Mouse (Mus musculus) midbrain, embryonic 10.5 days (tissue): ENCODE data around the gene Dnaja3. TPM values are rescaled to one million over a fixed set of nuclear protein-coding genes. Genes with fewer than 3 reads are reported as not detected.
A peak's percentile ranks its signal among the peaks of the same experiment; 100 is the strongest.
"Not testable (repeated sequence)": the region's sequence is repeated elsewhere in the genome, so short reads cannot be mapped to it uniquely, and the experiment has no call there.

Source experiments
- DNase-seq: peaks from one replicate; pipeline ENCODE4 v3.0.0-alpha.2; 2017; ENCODE audit warnings: low spot score
- H3K27ac ChIP-seq: fragments of 300-500 bp; sonication (generic); replicated peaks from 2 replicates; pipeline ENCODE4 v1.5.1; 2016; ENCODE audit warnings: mild to moderate bottlenecking
- H3K27me3 ChIP-seq: fragments of 300-500 bp; sonication (generic); 2 replicates; pipeline ENCODE4 v1.6.1; 2016; ENCODE audit warnings: low read depth, mild to moderate bottlenecking; ENCODE audit not compliant: poor library complexity, severe bottlenecking
- H3K36me3 ChIP-seq: fragments of 300-500 bp; sonication (generic); 2 replicates; pipeline ENCODE4 v1.6.1; 2016; ENCODE audit warnings: mild to moderate bottlenecking, moderate library complexity
- H3K4me1 ChIP-seq: fragments of 300-500 bp; sonication (generic); 2 replicates; pipeline ENCODE4 v1.6.1; 2016
- H3K4me3 ChIP-seq: fragments of 300-500 bp; sonication (generic); 2 replicates; pipeline ENCODE4 v1.5.1; 2016; ENCODE audit warnings: mild to moderate bottlenecking, moderate library complexity
- H3K9me3 ChIP-seq: fragments of 300-500 bp; sonication (generic); replicated peaks from 2 replicates; pipeline ENCODE4 v1.6.1; 2016; ENCODE audit warnings: mild to moderate bottlenecking
- WGBS: fragments of 180-500 bp; shearing (Covaris S2); methylation state at CpG from one replicate; pipeline ENCODE4 v1.1.7; 2016; 5-methylcytosine and 5-hydroxymethylcytosine counted together
- polyA plus RNA-seq: library from polyadenylated mRNA; unstranded; fragments of >200 nt; fragmentation: Nextera tagmentation; extraction: Ambion mirVana; gene quantifications from 2 replicates; pipeline ENCODE4 v1.2.1, GENCODE M21; 2016

Dnaja3 gene
- polyA plus RNA-seq, 1 experiment from 2014 or later: 66.1 TPM

DNA sequence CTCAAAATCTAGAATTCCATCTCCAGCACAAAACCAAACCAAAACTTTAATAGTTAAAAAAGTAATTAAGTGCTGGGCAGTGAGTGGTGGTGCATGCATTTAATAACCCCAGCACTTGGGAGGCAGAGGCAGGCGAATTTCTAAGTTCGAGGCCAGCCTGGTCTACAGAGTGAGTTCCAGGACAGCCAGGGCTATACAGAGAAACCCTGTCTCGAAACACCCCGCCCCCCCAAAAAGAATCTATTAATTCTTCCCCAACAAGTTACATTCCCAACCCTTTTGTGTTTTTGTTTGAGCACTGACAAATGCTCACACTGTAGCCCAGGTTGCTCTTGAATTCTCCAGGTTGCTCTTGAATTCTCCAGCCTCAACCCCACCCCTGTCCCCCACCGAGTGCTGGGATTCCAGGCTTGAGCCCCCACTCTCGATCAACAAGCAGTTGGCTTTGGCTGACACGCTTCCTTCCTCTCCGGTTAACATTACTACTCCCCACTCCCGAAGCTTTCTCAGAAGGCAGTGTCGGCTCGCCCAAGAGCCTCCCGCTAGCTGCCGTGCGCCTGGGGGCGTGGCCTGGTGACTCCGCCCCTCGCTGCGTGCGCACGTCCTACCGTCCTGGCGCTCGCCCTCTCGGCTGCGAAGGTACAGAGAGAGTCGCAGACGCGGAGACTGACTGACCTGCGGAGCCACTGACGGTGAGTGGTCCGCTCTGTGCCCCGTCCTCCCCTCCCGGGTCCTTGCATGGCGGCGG is 86.2 kb downstream of the Dnaja3 start, which contains the start of gene Hmox2:
Gene Hmox2, plus strand, starts transcription at position 582 of the 748 bp plus-strand sequence.
- H3K27me3 ChIP-seq: 0 out of 2 replicates have a peak, but pooled peaks cover 4% of the 10 kb centered on the region
- H3K36me3 ChIP-seq: no peaks in the 10 kb centered on the region
- DNase-seq: peak; percentile 92
- peak within 1 kb of the TSS; percentile 88 for H3K27ac ChIP-seq
- H3K4me3 ChIP-seq: peak within 1 kb of the TSS; percentile 71
- H3K9me3 ChIP-seq: no peaks in the 10 kb centered on the region
- peaks cover 22% of the 10 kb centered on the region for H3K4me1 ChIP-seq
- WGBS: 6% methylated on average over 35 of the region's 35 CpGs

DNA sequence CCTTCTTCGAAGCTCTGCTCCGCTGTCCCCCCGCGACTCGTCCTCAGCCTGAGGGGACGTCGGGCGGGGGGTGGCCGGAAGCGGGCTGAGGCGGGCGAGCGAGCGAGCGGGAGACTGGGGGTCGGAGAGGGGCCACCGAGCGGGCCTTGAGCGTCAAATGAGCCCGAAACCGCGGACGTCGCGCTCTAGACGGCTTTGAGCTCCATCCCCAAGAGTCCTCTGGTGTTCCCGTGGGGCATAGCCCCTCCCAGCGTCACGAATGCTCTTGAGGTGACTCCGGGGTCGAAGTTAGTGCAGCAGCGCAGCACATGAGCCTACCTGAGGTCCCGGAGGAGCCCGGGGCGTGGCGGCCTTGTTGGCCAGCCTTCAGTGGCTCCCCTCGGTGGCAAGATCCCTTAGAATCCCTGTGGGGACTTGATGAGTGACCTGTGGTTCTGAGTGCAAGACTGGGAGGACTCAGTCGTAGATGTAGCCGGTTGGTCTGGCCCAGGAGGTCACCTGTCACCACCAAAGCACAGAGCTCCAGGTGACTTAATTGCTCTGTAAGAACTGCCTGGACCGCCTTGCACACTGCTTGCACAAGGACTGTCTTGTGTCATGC is 86.8 kb downstream of the Dnaja3 start:
- Histone ChIP-seq H3K4me1 (peaks cover 22% of the 10 kb centered on the region), H3K27ac (peak overlapping the region; percentile 88), H3K9me3 (no peaks in the 10 kb centered on the region), H3K36me3 (peaks cover 3% of the 10 kb centered on the region; the same call in 1 of the 2 replicates), H3K4me3 (peak overlapping the region; percentile 71), H3K27me3 (0 out of 2 replicates have a peak, but pooled peaks cover 4% of the 10 kb centered on the region)
- no peak for DNase-seq
- WGBS: 2% methylated on average over 40 of the region's 40 CpGs

DNA sequence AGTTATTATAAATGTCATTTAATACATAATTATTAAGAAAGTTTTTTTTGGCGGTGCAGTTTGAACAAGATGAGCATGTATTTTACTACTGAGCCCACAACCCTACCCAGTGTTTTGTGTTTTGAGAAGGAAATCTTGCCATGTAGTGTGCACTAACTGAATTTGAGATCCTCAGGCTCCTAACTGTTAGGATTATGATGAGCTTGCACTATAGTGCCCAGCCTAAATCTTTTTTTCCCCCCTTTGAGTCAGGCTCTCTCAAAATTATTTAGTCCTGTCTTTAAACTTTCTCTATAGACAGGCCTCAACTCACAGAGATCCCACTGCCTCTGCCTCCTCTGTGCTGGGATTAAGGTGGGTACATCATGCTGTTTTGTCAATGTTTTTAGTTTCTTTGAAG is 87.7 kb downstream of the Dnaja3 start:
- H3K27ac ChIP-seq: no peak overlapping the region
- peaks cover 6% of the 10 kb centered on the region; the same call in 1 of the 2 replicates for H3K36me3 ChIP-seq
- H3K4me1 ChIP-seq: peaks cover 22% of the 10 kb centered on the region
- H3K9me3 ChIP-seq: no peaks in the 10 kb centered on the region
- 0 out of 2 replicates have a peak, but pooled peaks cover 4% of the 10 kb centered on the region for H3K27me3 ChIP-seq
- DNase-seq: no peak
- 97% methylated on average over 1 of the region's 1 CpGs for WGBS
- peak overlapping the region; percentile 71; the same call in 1 of the 2 replicates for H3K4me3 ChIP-seq

DNA sequence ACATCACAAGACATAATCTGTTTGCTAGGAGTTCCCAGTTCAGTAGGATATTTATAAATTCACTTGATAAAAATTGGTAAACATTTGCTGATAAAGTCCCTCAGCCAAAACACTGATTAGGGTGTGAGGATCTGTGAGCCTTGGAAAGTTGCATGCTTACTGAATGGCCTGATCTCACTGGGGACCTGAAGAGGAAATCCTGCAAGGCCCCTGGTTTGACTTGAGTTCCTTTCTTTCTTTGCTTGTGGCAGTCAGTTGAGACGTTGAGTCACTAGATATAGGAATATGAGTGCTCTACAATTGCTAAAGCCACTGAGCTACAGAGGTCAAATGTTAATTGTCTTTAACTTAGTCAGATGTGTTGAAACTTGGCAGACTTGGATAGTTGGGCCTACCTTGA is 88.2 kb downstream of the Dnaja3 start:
- Histone ChIP-seq H3K4me3 (no peak overlapping the region), H3K4me1 (peaks cover 22% of the 10 kb centered on the region), H3K27me3 (0 out of 2 replicates have a peak, but pooled peaks cover 4% of the 10 kb centered on the region), H3K36me3 (peaks cover 6% of the 10 kb centered on the region; the same call in 1 of the 2 replicates), H3K9me3 (no peaks in the 10 kb centered on the region), H3K27ac (no peak overlapping the region)
- WGBS: 93% methylated on average over 1 of the region's 1 CpGs
- DNase-seq: no peak

DNA sequence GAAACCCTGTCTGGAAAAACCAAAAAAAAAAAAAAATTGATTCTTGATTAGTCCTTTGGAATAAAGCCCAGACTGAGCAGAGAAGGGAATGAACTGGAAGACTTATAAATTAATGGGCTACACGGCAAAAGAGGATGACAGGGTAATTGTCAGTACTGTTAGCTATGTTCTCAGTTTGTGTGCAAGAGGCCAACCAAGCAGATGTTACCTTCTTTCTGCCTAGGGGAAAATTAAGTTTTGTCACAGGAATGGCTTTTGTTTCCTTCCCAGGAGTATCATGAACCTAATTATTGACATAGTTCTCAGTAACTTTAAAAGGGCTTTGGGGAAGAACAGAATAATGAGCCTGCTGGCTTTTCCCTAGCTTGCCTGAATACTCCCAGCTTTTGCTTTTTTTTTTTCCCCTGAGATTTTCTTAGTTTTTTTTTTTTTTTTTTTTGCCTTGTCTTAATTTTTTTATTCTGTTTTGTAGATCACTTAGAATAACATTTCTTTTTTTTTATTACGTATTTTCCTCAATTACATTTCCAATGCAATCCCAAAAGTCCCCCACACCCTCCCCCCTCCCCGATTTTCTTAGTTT is 91.1 kb downstream of the Dnaja3 start:
- WGBS: 89% methylated on average over 3 of the region's 3 CpGs

DNA sequence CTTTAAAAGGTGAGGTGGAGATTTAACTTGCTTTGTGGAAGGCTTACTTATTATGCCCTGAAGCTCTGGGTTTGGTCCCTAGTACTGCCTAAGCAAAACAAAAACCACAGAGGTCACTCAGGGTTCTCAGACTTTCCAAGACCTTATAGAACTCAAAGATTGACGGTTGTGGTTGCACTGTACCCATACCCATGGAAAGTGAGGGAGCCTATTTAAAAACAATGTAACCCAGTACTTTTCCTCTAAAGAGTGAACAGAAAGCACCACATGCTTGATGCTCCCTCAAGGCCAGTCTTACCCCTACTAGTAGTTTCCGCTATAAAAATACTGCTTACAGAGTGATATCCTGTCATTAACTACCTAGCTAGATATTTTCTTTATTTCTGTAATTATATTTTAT is 96.5 kb downstream of the Dnaja3 start:
- H3K27me3 ChIP-seq: no peaks in the 10 kb centered on the region
- no peaks in the 10 kb centered on the region for H3K9me3 ChIP-seq
- H3K27ac ChIP-seq: no peak overlapping the region
- H3K4me1 ChIP-seq: no peaks in the 10 kb centered on the region
- DNase-seq: no peak
- peaks cover 19% of the 10 kb centered on the region for H3K36me3 ChIP-seq
- no peak overlapping the region for H3K4me3 ChIP-seq
- 94% methylated on average over 2 of the region's 2 CpGs for WGBS

More for the DNA sequence above, 91.1 kb downstream of the Dnaja3 start:
- no peak overlapping the region for H3K27ac ChIP-seq
- H3K36me3 ChIP-seq: peaks cover 16% of the 10 kb centered on the region
- H3K27me3 ChIP-seq: no peaks in the 10 kb centered on the region
- no peak for DNase-seq
- peaks cover 20% of the 10 kb centered on the region for H3K4me1 ChIP-seq
- H3K4me3 ChIP-seq: no peak overlapping the region
- H3K9me3 ChIP-seq: no peaks in the 10 kb centered on the region

DNA sequence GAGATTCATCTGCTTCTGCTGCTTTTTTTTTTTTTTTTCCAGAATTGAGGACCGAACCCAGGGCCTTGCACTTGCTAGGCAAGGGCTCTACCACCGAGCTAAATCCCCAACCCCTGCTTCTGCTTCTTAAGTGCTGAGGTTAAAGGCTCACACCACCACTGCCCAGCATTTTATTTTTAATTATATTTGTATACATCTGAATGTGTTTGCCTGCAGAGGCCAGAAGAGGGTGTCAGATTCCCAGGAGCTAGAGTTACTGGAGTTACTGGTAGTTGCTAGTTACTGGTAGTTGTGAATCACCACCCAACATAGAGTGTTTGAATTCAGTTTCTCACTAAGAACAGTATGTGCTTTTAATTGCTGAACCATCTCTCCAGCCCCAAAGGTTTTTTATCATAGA is 100.2 kb downstream of the Dnaja3 start:
- WGBS: 91% methylated on average over 2 of the region's 2 CpGs

DNA sequence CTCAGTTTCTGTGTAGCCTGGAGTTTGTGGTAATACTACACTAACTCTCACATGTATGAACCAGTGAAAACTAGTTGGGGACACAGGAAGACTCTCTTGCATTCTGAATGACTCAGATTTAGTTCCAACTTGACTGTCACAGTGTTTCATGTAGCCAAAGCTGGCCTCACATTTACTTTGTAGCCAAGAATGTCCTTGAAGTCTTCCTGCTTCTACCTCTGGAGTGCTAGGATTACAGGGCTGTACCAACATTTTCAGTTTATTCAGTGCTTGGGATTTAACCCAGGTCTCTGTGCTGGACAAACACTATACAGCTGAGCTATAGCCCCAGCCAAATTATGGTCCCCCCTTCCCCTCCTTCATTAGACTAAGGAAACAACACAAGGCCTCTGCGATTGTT is 102.4 kb downstream of the Dnaja3 start:
- H3K4me1 ChIP-seq: no peaks in the 10 kb centered on the region
- no peak for DNase-seq
- no peak overlapping the region for H3K4me3 ChIP-seq
- H3K27ac ChIP-seq: no peak overlapping the region
- no peaks in the 10 kb centered on the region for H3K27me3 ChIP-seq
- H3K36me3 ChIP-seq: peaks cover 20% of the 10 kb centered on the region
- WGBS: 97% methylated on average over 1 of the region's 1 CpGs
- H3K9me3 ChIP-seq: peaks cover 12% of the 10 kb centered on the region; the same call in 1 of the 2 replicates

More for the DNA sequence above, 100.2 kb downstream of the Dnaja3 start:
- no peak overlapping the region for H3K4me3 ChIP-seq
- H3K36me3 ChIP-seq: peaks cover 28% of the 10 kb centered on the region
- DNase-seq: no peak
- no peaks in the 10 kb centered on the region for H3K4me1 ChIP-seq
- H3K9me3 ChIP-seq: peaks cover 12% of the 10 kb centered on the region; the same call in 1 of the 2 replicates
- H3K27ac ChIP-seq: no peak overlapping the region
- H3K27me3 ChIP-seq: no peaks in the 10 kb centered on the region

DNA sequence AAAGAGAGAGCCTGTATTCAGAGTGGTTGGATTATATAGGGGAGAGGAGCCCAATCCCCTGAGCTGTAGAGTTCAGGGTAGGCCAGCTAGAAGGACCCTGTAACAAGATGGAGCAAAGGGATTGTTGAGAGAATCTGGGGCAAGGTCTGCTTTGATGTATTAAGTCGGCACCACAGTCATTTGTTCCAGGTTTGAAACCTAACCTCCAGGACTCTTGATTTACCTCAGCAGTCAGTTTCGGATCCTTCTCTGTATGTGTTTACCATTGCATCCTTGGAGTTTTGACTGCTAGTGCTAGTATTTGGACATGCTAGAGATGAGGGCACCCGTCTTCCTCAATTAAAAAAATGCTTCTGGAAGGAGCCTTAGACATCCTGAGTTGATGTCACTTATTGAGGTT is 112.4 kb downstream of the Dnaja3 start:
- no peak for DNase-seq
- H3K27ac ChIP-seq: no peak overlapping the region
- H3K9me3 ChIP-seq: peaks cover 5% of the 10 kb centered on the region; the same call in 1 of the 2 replicates
- H3K27me3 ChIP-seq: no peaks in the 10 kb centered on the region
- WGBS: 93% methylated on average over 3 of the region's 3 CpGs
- no peak overlapping the region for H3K4me3 ChIP-seq
- peaks cover 10% of the 10 kb centered on the region for H3K36me3 ChIP-seq
- 0 out of 2 replicates have a peak, but pooled peaks cover 3% of the 10 kb centered on the region for H3K4me1 ChIP-seq

DNA sequence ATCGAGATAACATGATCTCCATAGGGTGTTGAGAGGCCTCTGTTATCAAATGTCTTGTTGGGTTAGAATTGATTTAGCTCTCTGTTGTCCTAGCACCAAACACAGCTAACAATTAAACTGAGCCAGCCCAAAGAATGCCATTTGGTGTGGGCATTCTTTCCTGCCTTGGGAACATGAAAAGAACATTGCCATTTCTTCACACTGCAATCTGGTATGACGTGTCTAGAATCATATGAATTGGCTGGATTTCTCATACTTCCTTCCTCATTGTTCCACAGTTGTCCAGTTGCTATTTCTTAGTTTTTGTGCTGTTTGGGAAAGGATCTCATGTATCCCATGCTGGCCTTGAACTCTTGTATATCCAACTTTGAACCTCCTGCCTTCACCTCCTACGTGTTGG is 114.3 kb downstream of the Dnaja3 start:
- no peak overlapping the region for H3K4me3 ChIP-seq
- DNase-seq: no peak
- H3K27me3 ChIP-seq: no peaks in the 10 kb centered on the region
- WGBS: 88% methylated on average over 3 of the region's 3 CpGs
- peaks cover 5% of the 10 kb centered on the region; the same call in 1 of the 2 replicates for H3K9me3 ChIP-seq
- H3K27ac ChIP-seq: no peak overlapping the region
- H3K36me3 ChIP-seq: peaks cover 10% of the 10 kb centered on the region
- H3K4me1 ChIP-seq: 0 out of 2 replicates have a peak, but pooled peaks cover 4% of the 10 kb centered on the region

DNA sequence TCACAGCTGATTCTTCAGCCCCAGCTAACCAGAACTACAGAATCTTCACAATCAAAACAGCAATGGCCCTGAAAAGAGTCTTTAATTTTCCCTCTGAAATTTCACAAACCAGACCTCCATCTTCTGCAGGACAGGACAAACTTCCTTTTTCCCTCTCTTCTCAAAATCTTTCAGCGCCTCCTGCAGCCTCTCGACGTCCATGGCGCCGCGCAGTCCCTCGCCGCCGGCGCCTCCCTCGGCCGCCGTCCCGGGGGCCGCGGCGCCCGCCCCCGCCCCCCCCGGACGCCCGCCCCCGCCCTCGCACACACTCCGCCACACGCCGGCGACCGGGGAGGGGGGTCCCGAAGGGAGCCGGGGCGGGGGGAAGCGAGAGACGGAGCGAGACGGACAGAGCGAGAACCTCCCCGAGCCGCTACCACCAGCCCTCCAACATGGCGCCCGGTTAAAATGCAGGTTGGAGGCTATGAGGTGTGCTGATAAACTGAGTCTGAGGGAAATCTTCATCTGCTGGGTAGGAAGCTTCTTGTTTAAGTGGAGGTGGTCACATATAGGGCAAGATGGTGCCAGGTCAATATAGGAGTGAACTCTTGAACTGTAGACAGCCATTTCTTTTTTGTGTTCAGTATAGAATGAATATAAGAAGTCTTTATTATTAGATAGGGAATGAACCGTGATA is 117.0 kb downstream of the Dnaja3 start:
- not testable (repeated sequence) for H3K4me1 ChIP-seq, H3K27me3 ChIP-seq, H3K36me3 ChIP-seq, H3K9me3 ChIP-seq
- Histone ChIP-seq H3K4me3 (peak overlapping the region; percentile 50), H3K27ac (peak overlapping the region; percentile 79)
- 4% methylated on average over 40 of the region's 42 CpGs for WGBS
- peak; percentile 22 for DNase-seq
